Mouse (Mus musculus): ENCODE results near the gene Mycn. TPM values are rescaled to one million over a fixed set of nuclear protein-coding genes. Genes with fewer than 3 reads are reported as not detected.

Gene Mycn
- 3.5 and 4.5 TPM in 2 replicates for polyA plus RNA-seq (2015; fragmentation: Nextera tagmentation; extraction: Ambion mirVana)

GRCm38 (mm10) chr12:12941661-12942363 lies at the start of gene Mycn:
Mycn (minus strand) TSS chr12:12941914.

